Mouse (Mus musculus): ENCODE measurements around the gene Dusp1. TPM values are rescaled to one million over a fixed set of nuclear protein-coding genes. Genes with fewer than 3 reads are reported as not detected.

Dusp1 gene
- total RNA-seq, 2 experiments from 2014 or later, result 58.0 to 65.6 TPM

- TF ChIP-seq CTCF (IDR thresholded peaks at IDR 0.05), result no peak
- no peak for DNase-seq (ENCODE audit: extremely low spot score in 1 of 2, low spot score in 2 of 2)
- no peak overlapping the region for H3K4me3 ChIP-seq
- intact Hi-C loops (cut with DNase I), result no loop called here
- H3K27ac ChIP-seq, result peak overlapping the region; percentile 38
These were observed 49.8 kb downstream of the Dusp1 start for GRCm38 (mm10) chr17:26511816-26512774.

- no peak overlapping the region for H3K4me3 ChIP-seq
- no peak for TF ChIP-seq CTCF (IDR thresholded peaks at IDR 0.05)
- DNase-seq (ENCODE audit: extremely low spot score in 1 of 2, low spot score in 2 of 2), result no peak
- no peak overlapping the region for H3K27ac ChIP-seq
- intact Hi-C loops (cut with DNase I), result no loop called here
These were observed 50.7 kb downstream of the Dusp1 start for GRCm38 (mm10) chr17:26511256-26511655.

- Histone ChIP-seq H3K27ac (no peak overlapping the region), H3K4me3 (no peak overlapping the region)
- no peak for TF ChIP-seq CTCF (IDR thresholded peaks at IDR 0.05)
- intact Hi-C loops (cut with DNase I), result no loop called here
- DNase-seq (ENCODE audit: extremely low spot score in 1 of 2, low spot score in 2 of 2), result no peak
These were observed 51.5 kb downstream of the Dusp1 start for GRCm38 (mm10) chr17:26510146-26511045.

- intact Hi-C loops (cut with DNase I), result loop anchor here (1.0 to 5.0 kb wide), 4 partner anchors 43 to 130 kb away; partner anchors contain the start of gene Ergic1
- DNase-seq (ENCODE audit: extremely low spot score in 1 of 2, low spot score in 2 of 2), result peak; percentile 57 to 71
- TF ChIP-seq CTCF (IDR thresholded peaks at IDR 0.05), result peak; percentile 85
- Histone ChIP-seq H3K4me3 (peak overlapping the region; percentile 69), H3K27ac (peak overlapping the region; percentile 99)
These were observed 52.8 kb downstream of the Dusp1 start for GRCm38 (mm10) chr17:26508961-26509771.

GRCm38 (mm10) chr17:26508345-26508960 lies 53.5 kb downstream of the Dusp1 start:
- Histone ChIP-seq H3K4me3 (peak overlapping the region; percentile 69), H3K27ac (peak overlapping the region; percentile 99)
- peak; percentile 95 to 97 for DNase-seq (ENCODE audit: extremely low spot score in 1 of 2, low spot score in 2 of 2)
- no peak for TF ChIP-seq CTCF (IDR thresholded peaks at IDR 0.05)
- intact Hi-C loops (cut with DNase I), result loop anchor here (1.0 to 5.0 kb wide), 4 partner anchors 42 to 130 kb away; partner anchors contain the start of gene Ergic1

GRCm38 (mm10) chr17:26507966-26508344 lies 54.0 kb downstream of the Dusp1 start:
- Histone ChIP-seq H3K4me3 (peak overlapping the region; percentile 69), H3K27ac (peak overlapping the region; percentile 99)
- peak; percentile 76 to 82 for DNase-seq (ENCODE audit: extremely low spot score in 1 of 2, low spot score in 2 of 2)
- intact Hi-C loops (cut with DNase I), result loop anchor here (1.0 to 5.0 kb wide), 4 partner anchors 42 to 131 kb away; partner anchors contain the start of gene Ergic1
- peak; percentile 71 for TF ChIP-seq CTCF (IDR thresholded peaks at IDR 0.05)

GRCm38 (mm10) chr17:26506997-26507871 lies 54.7 kb downstream of the Dusp1 start:
- DNase-seq (ENCODE audit: extremely low spot score in 1 of 2, low spot score in 2 of 2), result peak in 1 of 2 experiments; percentile 56
- Histone ChIP-seq H3K27ac (peak overlapping the region; percentile 99), H3K4me3 (peak overlapping the region; percentile 69)
- intact Hi-C loops (cut with DNase I), result loop anchor here (5.0 kb wide), 1 partner anchor 70 kb away; no protein-coding TSS in a partner anchor
- TF ChIP-seq CTCF (IDR thresholded peaks at IDR 0.05), result no peak

- Histone ChIP-seq H3K4me3 (peak overlapping the region; percentile 69), H3K27ac (peak overlapping the region; percentile 99)
- intact Hi-C loops (cut with DNase I), result loop anchor here (5.0 kb wide), 1 partner anchor 71 kb away; no protein-coding TSS in a partner anchor
- no peak for TF ChIP-seq CTCF (IDR thresholded peaks at IDR 0.05)
- peak in 1 of 2 experiments; percentile 26 for DNase-seq (ENCODE audit: extremely low spot score in 1 of 2, low spot score in 2 of 2)
These were observed 55.8 kb downstream of the Dusp1 start for GRCm38 (mm10) chr17:26506031-26506641.

GRCm38 (mm10) chr17:26505181-26505581 lies 56.7 kb downstream of the Dusp1 start:
- intact Hi-C loops (cut with DNase I), result loop anchor here (5.0 kb wide), 1 partner anchor 72 kb away; no protein-coding TSS in a partner anchor
- no peak for TF ChIP-seq CTCF (IDR thresholded peaks at IDR 0.05)
- Histone ChIP-seq H3K4me3 (peak overlapping the region; percentile 69), H3K27ac (peak overlapping the region; percentile 96)
- DNase-seq (ENCODE audit: extremely low spot score in 1 of 2, low spot score in 2 of 2), result no peak
